Mouse (Mus musculus) kidney, postnatal 0 days (tissue): ENCODE data around the gene Sin3a. TPM values are rescaled to one million over a fixed set of nuclear protein-coding genes. Genes with fewer than 3 reads are reported as not detected.

Experiments
- ATAC-seq: fragments of 200-750 bp; cut with Nextera tagmentation; replicated peaks from 2 replicates; pipeline ENCODE4 v1.8.0; 2017; ENCODE audit warnings: low read depth, moderate number of reproducible peaks, moderate TSS enrichment, moderate library complexity; ENCODE audit not compliant: low FRiP score
- DNase-seq: peaks from one replicate; pipeline ENCODE4 v3.0.0-alpha.2; 2016; ENCODE audit warnings: low spot score
- H3K27ac ChIP-seq: fragments of 300-500 bp; sonication (generic); 2 replicates; pipeline ENCODE4 v1.5.1; 2014; ENCODE audit warnings: mild to moderate bottlenecking
- H3K27me3 ChIP-seq: fragments of 300-500 bp; sonication (generic); 2 replicates; pipeline ENCODE4 v1.6.1; 2014; ENCODE audit warnings: low read length, mixed read lengths; ENCODE audit not compliant: insufficient read depth
- H3K36me3 ChIP-seq: fragments of 300-500 bp; sonication (generic); 2 replicates; pipeline ENCODE4 v1.6.1; 2014; ENCODE audit warnings: low read length, mixed read lengths; ENCODE audit not compliant: insufficient read depth
- H3K4me1 ChIP-seq: fragments of 300-500 bp; sonication (generic); replicated peaks from 2 replicates; pipeline ENCODE4 v1.6.1; 2014; ENCODE audit warnings: antibody characterized with exemption, low read length, mixed read lengths; ENCODE audit not compliant: insufficient read depth
- H3K4me2 ChIP-seq: fragments of 300-500 bp; sonication (generic); 2 replicates; pipeline ENCODE4 v1.6.1; 2014; ENCODE audit warnings: mild to moderate bottlenecking, low read length, moderate library complexity, mixed read lengths
- H3K4me3 ChIP-seq: fragments of 300-500 bp; sonication (generic); replicated peaks from 2 replicates; pipeline ENCODE4 v1.5.1; 2014; ENCODE audit warnings: low read depth, low read length
- H3K9ac ChIP-seq: fragments of 300-500 bp; sonication (generic); 2 replicates; pipeline ENCODE4 v1.6.1; 2014; ENCODE audit warnings: low read depth, low read length
- H3K9me3 ChIP-seq: fragments of 300-500 bp; sonication (generic); replicated peaks from 2 replicates; pipeline ENCODE4 v1.6.1; 2016; ENCODE audit warnings: low read length, inconsistent platforms, mixed read lengths
- CTCF ChIP-seq: IDR thresholded peaks from 2 replicates; pipeline ENCODE4 v1.5.1; 2016; ENCODE audit warnings: antibody characterized with exemption, low read depth, mild to moderate bottlenecking, moderate library complexity
- WGBS: fragments of 180-500 bp; shearing (Covaris S2); extraction: QIAGEN DNeasy Blood & Tissue Kit; methylation state at CpG from one replicate; pipeline ENCODE4 v1.1.7; 2014; 5-methylcytosine and 5-hydroxymethylcytosine counted together
- polyA plus RNA-seq: library from polyadenylated mRNA; unstranded; fragments of >200 nt; fragmentation: Nextera tagmentation; extraction: Ambion mirVana; gene quantifications from 2 replicates; pipeline ENCODE4 v1.2.1, GENCODE M21; 2015

Sin3a gene
- polyA plus RNA-seq, 1 experiment from 2014 or later: 21.3 TPM

DNA sequence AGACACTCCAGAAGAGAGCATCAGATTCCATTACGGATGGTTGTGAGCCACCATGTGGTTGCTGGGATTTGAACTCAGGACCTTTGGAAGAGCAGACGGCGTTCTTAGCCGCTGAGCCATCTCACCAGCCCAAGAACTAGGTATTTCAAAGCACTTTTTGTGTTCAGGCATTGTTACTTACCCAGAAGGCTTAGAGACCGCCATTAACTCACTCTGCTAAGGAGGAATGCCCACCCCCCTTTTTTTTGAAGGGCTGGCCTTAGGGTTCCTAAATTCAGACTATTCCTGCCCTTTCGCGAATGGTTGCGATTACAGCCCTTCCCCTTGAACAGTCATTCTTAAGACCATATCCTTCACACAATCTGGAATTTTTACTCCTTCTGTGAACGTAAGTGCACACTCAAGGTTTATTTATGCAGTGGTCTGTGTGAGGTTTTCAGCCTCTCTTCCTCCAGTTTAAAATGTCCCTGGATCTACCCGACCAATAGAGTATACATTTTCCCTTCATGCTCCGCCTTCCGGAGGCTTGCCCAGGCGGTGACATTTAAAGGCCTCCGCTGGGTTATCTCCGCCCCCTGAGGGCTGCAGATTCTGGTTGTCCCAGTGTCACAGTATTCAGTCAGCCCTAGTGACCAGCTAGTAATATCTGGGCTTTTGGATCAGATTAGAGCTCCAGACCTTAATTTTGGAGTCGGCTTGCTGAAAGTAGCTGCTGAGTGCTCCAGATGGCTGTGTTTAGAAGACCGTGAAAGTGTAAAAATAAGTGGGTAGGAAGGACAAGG is 3.2 kb downstream of the Sin3a start:
- Histone ChIP-seq H3K27ac (peak overlapping the region; percentile 98), H3K9me3 (no peaks in the 10 kb centered on the region), H3K36me3 (no peaks in the 10 kb centered on the region), H3K4me1 (peaks cover 7% of the 10 kb centered on the region), H3K4me3 (peak overlapping the region; percentile 84), H3K27me3 (no peaks in the 10 kb centered on the region), H3K4me2 (peak overlapping the region; percentile 66), H3K9ac (peak overlapping the region; percentile 71; the same call in 1 of the 2 replicates)
- 5% methylated on average over 17 of the region's 17 CpGs for WGBS
- TF ChIP-seq CTCF: no peak
- peak; percentile 92 for DNase-seq
- no peak for ATAC-seq

DNA sequence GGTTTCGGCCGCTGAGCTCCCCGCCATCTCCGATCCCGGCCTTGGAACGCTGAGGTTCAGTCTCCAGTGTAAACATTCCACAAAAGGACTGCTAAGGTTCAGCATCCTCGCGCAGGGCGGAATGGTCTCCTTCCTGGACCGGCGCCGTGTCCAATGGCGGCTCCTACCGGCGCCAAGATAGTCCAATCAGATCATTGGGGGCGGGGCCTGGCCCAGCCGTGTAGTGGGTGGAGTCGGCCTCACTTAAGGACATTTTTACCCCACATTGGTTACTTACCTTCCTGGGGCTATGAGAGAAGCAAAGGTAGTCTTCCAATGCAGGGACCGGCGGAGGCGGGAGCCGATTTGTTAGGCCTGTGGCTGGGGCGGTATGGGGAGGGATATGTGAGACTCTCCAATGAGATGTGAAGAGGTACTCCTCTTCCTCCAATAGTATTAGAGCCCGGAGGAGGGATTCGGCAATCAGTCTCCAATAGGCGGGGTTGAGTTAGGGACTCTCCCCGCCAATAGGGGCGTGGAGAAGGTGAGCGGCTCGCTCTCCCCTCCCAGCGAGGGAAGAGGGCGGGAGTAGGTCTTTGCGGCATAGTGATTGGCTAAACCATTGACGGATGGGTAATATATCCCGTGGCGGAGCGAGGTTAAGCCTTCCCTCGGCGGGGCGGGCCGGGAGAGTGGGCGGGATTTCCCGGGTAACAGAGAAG is 4.0 kb downstream of the Sin3a start:
- under 1% methylated on average over 41 of the region's 43 CpGs for WGBS
- Histone ChIP-seq H3K9ac (peak overlapping the region; percentile 78; the same call in 1 of the 2 replicates), H3K9me3 (no peaks in the 10 kb centered on the region), H3K27me3 (no peaks in the 10 kb centered on the region), H3K27ac (peak overlapping the region; percentile 98), H3K4me3 (peak overlapping the region; percentile 84), H3K36me3 (no peaks in the 10 kb centered on the region), H3K4me2 (peak overlapping the region; percentile 66), H3K4me1 (peaks cover 4% of the 10 kb centered on the region)
- DNase-seq (peak; percentile 100), ATAC-seq (peak; percentile 87)
- TF ChIP-seq CTCF: peak; percentile 23; the same call in 1 of the 2 replicates

DNA sequence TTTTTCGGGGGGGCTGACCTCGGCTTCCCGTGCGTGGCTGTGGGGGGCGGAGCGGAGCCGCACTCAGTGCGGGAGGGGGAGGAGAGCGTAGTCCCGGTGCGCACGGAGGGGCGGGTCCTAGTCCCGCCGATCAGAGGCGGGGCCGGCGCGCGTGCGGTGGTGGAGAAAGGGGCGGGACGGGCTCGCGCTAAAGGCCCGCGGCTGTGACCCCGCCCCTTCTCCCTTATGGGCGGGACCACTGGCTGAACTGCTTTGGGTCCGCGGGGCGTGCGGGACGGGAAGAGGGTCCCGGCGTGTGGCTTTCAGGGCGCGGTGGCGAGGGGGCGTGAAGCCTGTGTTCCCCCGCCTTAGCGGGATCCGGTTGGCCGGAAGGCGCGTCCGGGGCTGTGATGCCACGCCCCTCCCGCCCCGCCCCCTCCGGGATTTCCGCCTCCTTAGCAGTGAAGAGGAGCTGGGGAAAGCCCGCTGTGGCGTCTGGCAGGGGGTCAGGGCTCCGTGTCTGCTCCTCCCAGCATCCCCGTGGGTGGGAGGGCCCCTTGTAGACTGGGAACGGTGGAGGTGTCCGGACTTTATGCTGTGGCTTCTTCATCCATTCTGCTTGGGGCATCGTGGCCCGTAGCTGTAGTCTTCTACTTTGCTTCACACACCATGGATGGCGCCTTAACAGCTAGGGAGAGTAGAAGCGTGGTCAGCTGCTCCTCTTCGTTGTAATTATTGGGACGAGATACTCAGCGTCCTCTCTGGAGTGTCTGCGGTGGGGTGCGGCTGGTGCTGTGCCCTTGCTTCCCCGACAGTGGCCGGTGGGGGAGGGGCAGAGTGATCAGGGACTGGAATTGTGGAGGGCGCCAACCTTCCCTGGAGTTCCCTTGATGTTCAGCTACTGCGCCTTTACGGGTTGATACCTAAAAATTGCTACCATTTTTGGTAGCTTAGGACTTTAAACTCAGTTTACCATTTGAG is 5.1 kb downstream of the Sin3a start:
- H3K9ac ChIP-seq: peak overlapping the region; percentile 78
- H3K9me3 ChIP-seq: no peaks in the 10 kb centered on the region
- WGBS: under 1% methylated on average over 61 of the region's 72 CpGs

DNA sequence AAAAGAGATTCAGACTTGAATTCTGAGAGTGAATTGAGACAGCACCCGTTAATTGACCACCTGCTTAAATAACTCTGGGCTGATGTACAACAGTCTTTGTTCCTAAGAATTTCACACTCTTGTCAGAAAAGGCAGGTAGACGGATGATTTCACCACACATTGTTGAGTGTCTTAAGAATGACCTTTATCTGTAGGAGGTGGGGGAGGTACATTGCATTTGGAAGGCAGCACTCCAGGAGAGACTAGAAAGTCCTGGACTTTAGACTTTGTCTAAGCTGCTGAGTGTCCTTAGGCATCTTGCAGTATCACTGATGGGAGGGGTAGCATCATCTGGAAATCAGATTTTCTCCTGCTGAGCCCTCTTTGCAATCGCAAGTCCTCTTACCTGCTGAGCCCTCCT is 10.4 kb downstream of the Sin3a start:
- DNase-seq (no peak), ATAC-seq (no peak)
- TF ChIP-seq CTCF: no peak
- Histone ChIP-seq H3K4me3 (no peak overlapping the region), H3K9ac (no peak overlapping the region), H3K4me2 (no peak overlapping the region), H3K4me1 (0 out of 2 replicates have a peak, but pooled peaks cover 2% of the 10 kb centered on the region), H3K27me3 (no peaks in the 10 kb centered on the region), H3K27ac (no peak overlapping the region), H3K36me3 (peaks cover 9% of the 10 kb centered on the region; the same call in 1 of the 2 replicates), H3K9me3 (no peaks in the 10 kb centered on the region)
- WGBS: 68% methylated on average over 3 of the region's 3 CpGs

More for the DNA sequence above, 5.1 kb downstream of the Sin3a start:
- no peaks in the 10 kb centered on the region for H3K36me3 ChIP-seq
- H3K4me2 ChIP-seq: peak overlapping the region; percentile 64
- H3K4me1 ChIP-seq: peaks cover 2% of the 10 kb centered on the region
- H3K27me3 ChIP-seq: no peaks in the 10 kb centered on the region
- H3K4me3 ChIP-seq: peak overlapping the region; percentile 84
- H3K27ac ChIP-seq: peak overlapping the region; percentile 98
- no peak for TF ChIP-seq CTCF
- DNase-seq: peak; percentile 95
- ATAC-seq: peak; percentile 21

DNA sequence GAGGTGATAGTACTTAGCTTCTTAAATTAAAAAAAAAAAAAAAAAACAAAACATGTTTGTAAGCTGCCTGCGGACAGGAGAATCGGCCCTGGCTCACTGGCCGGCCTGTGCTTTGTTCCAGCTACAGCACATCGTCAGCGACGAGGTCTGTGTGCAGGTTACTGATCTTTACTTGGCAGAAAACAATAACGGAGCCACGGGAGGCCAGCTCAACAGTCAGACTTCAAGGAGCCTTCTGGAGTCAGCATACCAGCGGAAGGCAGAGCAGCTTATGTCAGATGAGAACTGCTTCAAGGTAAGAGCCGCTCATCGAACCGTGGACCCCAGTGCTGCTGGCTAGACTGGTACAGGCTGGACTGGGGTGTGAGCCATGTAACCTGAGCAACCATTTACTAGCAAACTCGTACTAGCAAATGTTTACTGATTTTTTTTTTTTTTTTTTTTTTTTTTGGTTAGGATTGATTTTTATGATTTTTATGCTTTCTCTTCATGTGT is 45.5 kb downstream of the Sin3a start:
- H3K36me3 ChIP-seq: peaks cover 50% of the 10 kb centered on the region
- TF ChIP-seq CTCF: no peak

More for the DNA sequence above, 45.5 kb downstream of the Sin3a start:
- no peaks in the 10 kb centered on the region for H3K4me1 ChIP-seq
- WGBS: 84% methylated on average over 13 of the region's 13 CpGs
- no peak overlapping the region for H3K4me2 ChIP-seq
- no peak overlapping the region for H3K27ac ChIP-seq
- H3K9me3 ChIP-seq: no peaks in the 10 kb centered on the region
- no peaks in the 10 kb centered on the region for H3K27me3 ChIP-seq
- H3K9ac ChIP-seq: no peak overlapping the region
- DNase-seq (no peak), ATAC-seq (no peak)
- H3K4me3 ChIP-seq: no peak overlapping the region
